Mouse (Mus musculus) lung, adult 2 months (tissue): ENCODE results near the gene Igfbp6. TPM values are rescaled to one million over a fixed set of nuclear protein-coding genes. Genes with fewer than 3 reads are reported as not detected.

Source experiments
- DNase-seq: peaks from one replicate; pipeline ENCODE4 v3.0.0; 2022
- H3K4me1 ChIP-seq: fragments of 200-500 bp; 2 replicates; pipeline ENCODE4 v1.6.1; 2011; ENCODE audit warnings: low read length; ENCODE audit not compliant: control insufficient read depth, insufficient read depth
- H3K4me3 ChIP-seq: fragments of 200-500 bp; replicated peaks from 2 replicates; pipeline ENCODE3; 2011; ENCODE audit warnings: low read depth, mild to moderate bottlenecking, control low read depth, low read length; ENCODE audit errors: extremely low read depth
- CTCF ChIP-seq: fragments of 200-500 bp; IDR thresholded peaks from 2 replicates; pipeline ENCODE4 v1.5.1; 2011; ENCODE audit warnings: mild to moderate bottlenecking, low read length, control low read depth; ENCODE audit not compliant: insufficient read depth
- POLR2A ChIP-seq: fragments of 200-500 bp; IDR thresholded peaks from 2 replicates; pipeline ENCODE4 v1.6.1; 2011; ENCODE audit warnings: low read depth, mild to moderate bottlenecking, control low read depth, low read length, borderline replicate concordance; ENCODE audit errors: extremely low read depth
- WGBS: fragments of 180-500 bp; shearing (Covaris S2); methylation state at CpG from one replicate; pipeline ENCODE4 v1.1.7; 2018; 5-methylcytosine and 5-hydroxymethylcytosine counted together
- polyA plus RNA-seq: library from polyadenylated mRNA; depleted of rRNA; stranded (reverse); fragments of >200 nt; gene quantifications from 2 replicates; pipeline ENCODE4 v1.2.3, GENCODE M21; 2012

The Igfbp6 gene
- polyA plus RNA-seq, 1 experiment, result 337 TPM

- DNase-seq, result no peak
- Histone ChIP-seq H3K4me1 (no peaks in the 10 kb centered on the region), H3K4me3 (no peak overlapping the region)
- TF ChIP-seq POLR2A (no peak), CTCF (no peak)
- 43% methylated on average over 6 of the region's 6 CpGs for WGBS
Measured at GRCm38 (mm10) chr15:102165468-102166100, 21.4 kb downstream of the Igfbp6 start.

GRCm38 (mm10) chr15:102167620-102168021, 23.5 kb downstream of the Igfbp6 start:
- TF ChIP-seq POLR2A (no peak), CTCF (no peak)
- no peaks in the 10 kb centered on the region for H3K4me1 ChIP-seq
- 36% methylated on average over 6 of the region's 6 CpGs for WGBS

GRCm38 (mm10) chr15:102169064-102169463, 24.9 kb downstream of the Igfbp6 start:
- TF ChIP-seq POLR2A (no peak), CTCF (no peak)
- H3K4me1 ChIP-seq, result no peaks in the 10 kb centered on the region
- no peak for DNase-seq
- 50% methylated on average over 2 of the region's 2 CpGs for whole genome bisulfite sequencing
- no peak overlapping the region for H3K4me3 ChIP-seq

More at GRCm38 (mm10) chr15:102167620-102168021, 23.5 kb downstream of the Igfbp6 start:
- no peak overlapping the region for H3K4me3 ChIP-seq
- peak; percentile 23 for DNase-seq

DNA sequence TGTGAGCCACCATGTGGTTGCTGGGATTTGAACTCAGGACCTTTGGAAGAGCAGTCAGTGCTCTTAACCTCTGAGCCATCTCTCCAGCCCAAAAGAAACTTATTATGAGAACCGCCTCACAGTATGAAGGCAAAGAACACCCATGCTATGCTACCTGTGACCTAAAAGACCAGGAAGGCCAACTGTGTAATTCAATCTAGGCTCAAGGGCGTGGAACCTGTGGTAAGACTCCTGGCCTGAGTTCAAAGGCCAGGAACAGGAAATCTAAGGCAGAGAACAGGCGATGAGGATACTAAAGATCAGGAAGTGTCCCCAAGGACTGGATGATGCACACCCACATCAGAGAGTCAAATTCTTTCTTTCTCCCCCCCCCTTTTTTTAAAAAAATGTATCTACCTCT, 29.4 kb downstream of the Igfbp6 start:
- H3K4me3 ChIP-seq, result no peak overlapping the region
- DNase-seq, result no peak
- TF ChIP-seq POLR2A (no peak), CTCF (no peak)
- WGBS, result 73% methylated on average over 3 of the region's 3 CpGs
- H3K4me1 ChIP-seq, result no peaks in the 10 kb centered on the region

DNA sequence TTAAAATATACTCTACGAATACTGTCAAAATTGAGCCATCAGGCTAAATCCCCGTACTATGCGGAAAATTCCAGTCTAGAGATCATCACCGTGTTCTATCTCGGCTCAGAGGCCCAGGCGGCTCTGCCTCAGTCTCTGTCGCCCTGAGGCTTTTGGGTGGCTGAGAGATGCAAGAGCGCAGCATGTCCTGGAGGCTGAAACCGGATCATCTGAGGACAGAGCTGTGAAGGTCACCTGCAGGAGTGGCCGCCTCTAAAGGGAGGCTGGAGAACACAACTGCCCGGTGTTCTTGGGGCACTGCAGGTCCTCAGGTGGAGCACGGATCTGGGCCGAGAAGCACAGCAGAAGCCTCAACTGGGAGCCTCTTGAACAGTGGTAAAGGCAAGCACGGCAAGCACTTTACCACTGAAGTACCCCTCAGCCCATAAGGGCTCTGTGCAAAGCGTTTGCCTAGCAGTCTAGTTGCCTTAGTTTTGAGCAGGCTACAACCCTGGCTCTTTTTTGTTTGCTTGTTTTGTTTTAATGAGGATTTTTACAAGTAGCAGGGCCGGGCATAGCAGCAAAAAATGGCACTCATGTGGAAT, 31.7 kb downstream of the Igfbp6 start:
- Histone ChIP-seq H3K4me3 (no peak overlapping the region), H3K4me1 (no peaks in the 10 kb centered on the region)
- 79% methylated on average over 16 of the region's 16 CpGs for WGBS
- TF ChIP-seq POLR2A (no peak), CTCF (no peak)
- peak; percentile 31 for DNase-seq

GRCm38 (mm10) chr15:102176571-102177316, 32.6 kb downstream of the Igfbp6 start:
- no peak for DNase-seq
- 68% methylated on average over 7 of the region's 7 CpGs for WGBS
- Histone ChIP-seq H3K4me3 (no peak overlapping the region), H3K4me1 (no peaks in the 10 kb centered on the region)
- no peak for TF ChIP-seq POLR2A
- TF ChIP-seq CTCF, result no peak

DNA sequence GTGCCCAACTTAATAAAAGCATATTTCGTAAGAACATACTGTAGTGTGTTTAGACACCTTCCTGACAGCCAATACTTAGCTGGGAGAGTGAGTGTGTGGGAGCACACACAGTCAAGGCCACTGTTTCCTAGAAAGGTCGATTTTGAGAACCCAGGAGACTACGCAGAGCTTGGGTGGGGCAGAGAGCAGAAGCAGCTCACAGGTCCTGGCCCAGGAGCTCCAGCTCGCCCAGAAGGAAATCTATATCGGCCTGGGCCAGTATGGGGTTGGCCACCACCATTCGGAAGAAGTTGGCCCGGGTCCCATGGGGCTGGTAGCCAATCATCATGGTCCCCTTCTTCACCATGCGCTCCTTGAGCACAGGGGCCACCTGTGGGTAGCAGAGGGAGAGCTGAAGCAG, 33.3 kb downstream of the Igfbp6 start:
- no peak overlapping the region for H3K4me3 ChIP-seq
- no peak for DNase-seq
- TF ChIP-seq CTCF (no peak), POLR2A (no peak)
- 81% methylated on average over 8 of the region's 8 CpGs for WGBS
- no peaks in the 10 kb centered on the region for H3K4me1 ChIP-seq

DNA sequence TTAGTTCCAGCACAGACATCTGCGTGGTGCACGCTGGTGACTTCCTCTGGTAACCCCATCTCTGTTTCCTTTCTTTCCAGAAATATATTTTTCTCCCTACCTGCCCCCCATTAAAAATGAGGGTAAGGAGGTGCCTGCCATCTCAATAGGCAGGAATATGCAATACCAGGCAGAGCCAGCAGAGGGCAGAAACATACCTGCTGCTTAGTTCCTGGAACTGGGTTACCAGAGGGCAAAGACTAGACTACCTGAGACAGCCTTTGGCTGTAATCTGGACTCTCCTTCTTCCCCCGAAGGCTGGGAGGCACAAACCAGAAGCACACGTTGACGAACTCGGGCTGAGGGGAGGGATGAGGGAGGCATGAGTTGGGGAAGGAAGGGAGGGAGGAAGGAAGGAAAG, 34.1 kb downstream of the Igfbp6 start:
- no peaks in the 10 kb centered on the region for H3K4me1 ChIP-seq
- no peak overlapping the region for H3K4me3 ChIP-seq
- peak; percentile 87 for DNase-seq
- WGBS, result 23% methylated on average over 6 of the region's 6 CpGs
- TF ChIP-seq POLR2A, result no peak
- peak; percentile 70 for TF ChIP-seq CTCF

DNA sequence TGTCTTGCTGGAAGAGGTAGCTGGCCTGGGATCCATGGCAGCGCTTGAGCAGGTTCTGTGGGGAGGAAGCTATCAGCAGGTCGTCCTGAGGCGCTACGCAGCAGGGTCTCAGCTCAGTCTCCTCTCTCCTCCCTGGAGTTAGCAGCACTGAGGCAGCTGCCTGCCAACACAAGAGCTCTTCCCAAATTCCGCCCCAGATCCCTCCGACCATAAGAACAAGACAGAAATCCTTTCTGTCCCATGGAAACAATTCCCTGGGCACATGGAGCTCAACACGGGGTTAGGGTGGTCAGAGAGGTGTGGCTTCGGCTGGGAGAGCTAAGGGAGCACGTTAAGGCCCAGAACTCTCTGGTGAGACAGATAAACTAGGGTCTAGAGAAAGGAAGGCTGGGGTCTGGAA, 34.9 kb downstream of the Igfbp6 start:
- DNase-seq, result no peak
- WGBS, result 89% methylated on average over 9 of the region's 9 CpGs
- Histone ChIP-seq H3K4me3 (no peak overlapping the region), H3K4me1 (no peaks in the 10 kb centered on the region)
- no peak for TF ChIP-seq POLR2A
- no peak for TF ChIP-seq CTCF
